In the genomic region with DNA sequence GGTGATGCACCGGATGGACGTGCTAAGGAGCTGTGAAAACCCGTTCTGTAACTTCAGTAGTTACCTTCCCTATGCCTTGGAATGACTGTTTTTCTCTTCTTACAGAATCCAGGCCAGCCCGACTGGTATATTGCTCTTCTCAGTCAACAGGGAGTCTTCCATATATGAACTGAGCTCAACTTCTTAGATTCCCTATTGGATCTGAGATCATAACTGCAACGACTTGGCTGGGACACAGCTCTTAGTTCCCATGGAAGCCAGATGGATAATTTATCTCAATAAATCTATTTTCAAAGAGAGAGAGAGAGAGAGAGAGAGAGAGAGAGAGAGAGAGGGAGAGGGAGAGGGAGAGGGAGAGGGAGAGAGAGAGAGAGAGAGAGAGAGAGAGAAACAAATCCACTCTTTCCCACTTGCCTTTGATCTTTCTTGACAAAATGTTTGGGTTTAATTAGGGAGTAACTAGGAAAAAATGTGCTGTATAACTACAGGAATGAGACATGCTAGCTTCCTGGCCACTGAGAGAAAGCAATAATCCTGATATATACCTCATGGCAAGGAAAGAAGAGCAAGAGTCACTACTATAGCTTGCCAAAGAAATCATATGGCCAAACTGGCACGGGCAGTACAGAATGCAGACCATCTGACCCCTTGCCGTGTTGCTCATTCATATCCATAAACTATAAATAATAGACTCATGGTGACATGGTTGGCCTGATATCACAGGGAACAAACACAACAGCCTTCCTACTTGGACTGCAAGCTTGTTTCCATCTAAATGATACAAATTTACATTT, we compare ENCODE assay signal across 19 mouse cellular contexts.
DNase-seq lines count a peak whose midpoint lies in the region; ATAC-seq and TF ChIP-seq lines count a peak whose summit lies in the region.
"Had no signal": no experiment of that assay in that cellular context is flagged by ENCODE, and none has a peak within 500 bp of the region (broad histone marks: within the 10 kb centered on the region; RNA-seq: fewer than 3 reads in every experiment).

No protein-coding gene starts in this region.

- no peaks in the 10 kb centered on the region for H3K9me3 ChIP-seq in hindbrain, postnatal 0 days (ENCODE audit: low read length)
- no peaks in the 10 kb centered on the region for H3K9me3 ChIP-seq in hindbrain, embryonic 11.5 days (ENCODE audit: control insufficient read depth, low read length)
- H3K9me3 ChIP-seq in lung, postnatal 0 days (ENCODE audit: low read length) = no peaks in the 10 kb centered on the region
- H3K9me3 ChIP-seq: embryonic facial prominence, embryonic 13.5 days; forebrain, embryonic 10.5 days; heart, embryonic 10.5 days; midbrain, embryonic 13.5 days had no signal

- H3K27ac ChIP-seq in hindbrain, postnatal 0 days = no peak overlapping the region
- no peak overlapping the region for H3K27ac ChIP-seq in hindbrain, embryonic 11.5 days (ENCODE audit: low read depth, low read length)
- no peak overlapping the region for H3K27ac ChIP-seq in lung, postnatal 0 days (ENCODE audit: low read length)
- H3K27ac ChIP-seq: embryonic facial prominence, embryonic 13.5 days; forebrain, embryonic 10.5 days; heart, embryonic 10.5 days; limb, embryonic 13.5 days; midbrain, embryonic 13.5 days had no signal

- no peaks in the 10 kb centered on the region for H3K36me3 ChIP-seq in hindbrain, postnatal 0 days (ENCODE audit: insufficient read depth, low read length)
- H3K36me3 ChIP-seq in hindbrain, embryonic 11.5 days (ENCODE audit: control insufficient read depth, insufficient read depth, low read length) = no peaks in the 10 kb centered on the region
- no peaks in the 10 kb centered on the region for H3K36me3 ChIP-seq in lung, postnatal 0 days (ENCODE audit: insufficient read depth, low read length)
- H3K36me3 ChIP-seq: embryonic facial prominence, embryonic 13.5 days; forebrain, embryonic 10.5 days; heart, embryonic 10.5 days; limb, embryonic 13.5 days; midbrain, embryonic 13.5 days had no signal

- H3K4me3 ChIP-seq in hindbrain, postnatal 0 days (ENCODE audit: low read length) = no peak overlapping the region
- H3K4me3 ChIP-seq in hindbrain, embryonic 11.5 days (ENCODE audit: low read depth, low read length) = no peak overlapping the region
- no peak overlapping the region for H3K4me3 ChIP-seq in lung, postnatal 0 days (ENCODE audit: low read depth, low read length)
- no peak overlapping the region for H3K4me3 ChIP-seq in lung, adult 2 months (replicated peaks; ENCODE audit: extremely low read depth, low read depth, low read length)
- H3K4me3 ChIP-seq: embryonic facial prominence, embryonic 13.5 days; forebrain, embryonic 10.5 days; heart, embryonic 10.5 days; limb, embryonic 13.5 days; midbrain, embryonic 13.5 days had no signal

- no peaks in the 10 kb centered on the region for H3K27me3 ChIP-seq in hindbrain, postnatal 0 days (ENCODE audit: insufficient read depth, low read length)
- H3K27me3 ChIP-seq in hindbrain, embryonic 11.5 days (ENCODE audit: control insufficient read depth, insufficient read depth, low read length) = no peaks in the 10 kb centered on the region
- H3K27me3 ChIP-seq in lung, postnatal 0 days (replicated peaks; ENCODE audit: insufficient read depth, low read length) = no peaks in the 10 kb centered on the region
- H3K27me3 ChIP-seq: embryonic facial prominence, embryonic 13.5 days; limb, embryonic 13.5 days; midbrain, embryonic 13.5 days had no signal

- no peak overlapping the region for H3K4me2 ChIP-seq in hindbrain, postnatal 0 days (ENCODE audit: low read depth, low read length)
- no peak overlapping the region for H3K4me2 ChIP-seq in hindbrain, embryonic 11.5 days (replicated peaks; ENCODE audit: low read depth, low read length)
- no peak overlapping the region for H3K4me2 ChIP-seq in lung, postnatal 0 days (replicated peaks; ENCODE audit: low read depth, low read length)
- H3K4me2 ChIP-seq: embryonic facial prominence, embryonic 13.5 days; limb, embryonic 13.5 days; midbrain, embryonic 13.5 days had no signal

- 72% methylated on average over 7 of the region's 7 CpGs for WGBS in hindbrain, postnatal 0 days
- WGBS in hindbrain, embryonic 11.5 days = 90% methylated on average over 7 of the region's 7 CpGs
- 74% methylated on average over 7 of the region's 7 CpGs for WGBS in lung, postnatal 0 days
- 74% methylated on average over 7 of the region's 7 CpGs for WGBS in lung, adult 2 months

- no peak for TF ChIP-seq EP300 in lung, postnatal 0 days (IDR thresholded peaks at IDR 0.05)

- peak; percentile 12 for DNase-seq in hindbrain, postnatal 0 days (ENCODE audit: low spot score)
- no peak for DNase-seq in hindbrain, embryonic 11.5 days (ENCODE audit: low spot score)
- DNase-seq in lung, postnatal 0 days (ENCODE audit: low spot score) = peak; percentile 45
- DNase-seq in lung, adult 2 months = no peak
- DNase-seq in cerebellum, postnatal 36 days = peak; percentile 53 to 62
- no peak for DNase-seq in frontal cortex, postnatal 36 days (ENCODE audit: low spot score in 2 of 2)
- DNase-seq in B cell, adult 2 months = no peak
- no peak for DNase-seq in adrenal gland, postnatal 10 days
- DNase-seq: gastrocnemius, postnatal 36 days; heart, postnatal 14 days; kidney, postnatal 36 days; layer of hippocampus, postnatal 36 days; liver, postnatal 0 days; right cerebral cortex, postnatal 14 days had no signal

- no peak for TF ChIP-seq POLR2A in lung, adult 2 months (IDR thresholded peaks at IDR 0.05; ENCODE audit: borderline replicate concordance, extremely low read depth, low read depth, low read length)

- no peaks in the 10 kb centered on the region for H3K4me1 ChIP-seq in hindbrain, postnatal 0 days (ENCODE audit: insufficient read depth, low read length)
- H3K4me1 ChIP-seq in hindbrain, embryonic 11.5 days (replicated peaks; ENCODE audit: control insufficient read depth, insufficient read depth, low read length) = no peaks in the 10 kb centered on the region
- no peaks in the 10 kb centered on the region for H3K4me1 ChIP-seq in lung, postnatal 0 days (ENCODE audit: insufficient read depth, low read depth, low read length)
- no peaks in the 10 kb centered on the region for H3K4me1 ChIP-seq in lung, adult 2 months (ENCODE audit: control insufficient read depth, insufficient read depth, low read length)
- H3K4me1 ChIP-seq: forebrain, embryonic 10.5 days; midbrain, embryonic 13.5 days had no signal

- TF ChIP-seq CTCF in hindbrain, postnatal 0 days (IDR thresholded peaks at IDR 0.05; ENCODE audit: low read depth) = no peak
- no peak for TF ChIP-seq CTCF in lung, postnatal 0 days (IDR thresholded peaks at IDR 0.05)
- no peak for TF ChIP-seq CTCF in lung, adult 2 months (IDR thresholded peaks at IDR 0.05; ENCODE audit: insufficient read depth, low read length)

- ATAC-seq in hindbrain, postnatal 0 days = no peak
- no peak for ATAC-seq in hindbrain, embryonic 11.5 days (ENCODE audit: low FRiP score)
- ATAC-seq in lung, postnatal 0 days = peak; percentile 31; the same call in 1 of the 2 replicates
- ATAC-seq: liver, postnatal 0 days; midbrain, embryonic 13.5 days had no signal

- H3K9ac ChIP-seq in hindbrain, postnatal 0 days (replicated peaks; ENCODE audit: low read length) = no peak overlapping the region
- no peak overlapping the region for H3K9ac ChIP-seq in hindbrain, embryonic 11.5 days (ENCODE audit: low read depth, low read length)
- no peak overlapping the region for H3K9ac ChIP-seq in lung, postnatal 0 days (replicated peaks; ENCODE audit: low read depth)
- H3K9ac ChIP-seq: embryonic facial prominence, embryonic 13.5 days; limb, embryonic 13.5 days; liver, postnatal 0 days; midbrain, embryonic 13.5 days had no signal

Comparison
In these comparisons a context has a peak if more than half of its experiments do, and no peak if none do; other contexts are left out.
1. DNase-seq: peak in hindbrain, postnatal 0 days (single experiment), lung, postnatal 0 days (single experiment) and cerebellum, postnatal 36 days (2 of 2); none in hindbrain, embryonic 11.5 days (single experiment), lung, adult 2 months (single experiment), frontal cortex, postnatal 36 days (0 of 2), B cell, adult 2 months (0 of 2) and adrenal gland, postnatal 10 days (single experiment).